8 mouse cellular contexts compared by ENCODE assay signal in the genomic region with DNA sequence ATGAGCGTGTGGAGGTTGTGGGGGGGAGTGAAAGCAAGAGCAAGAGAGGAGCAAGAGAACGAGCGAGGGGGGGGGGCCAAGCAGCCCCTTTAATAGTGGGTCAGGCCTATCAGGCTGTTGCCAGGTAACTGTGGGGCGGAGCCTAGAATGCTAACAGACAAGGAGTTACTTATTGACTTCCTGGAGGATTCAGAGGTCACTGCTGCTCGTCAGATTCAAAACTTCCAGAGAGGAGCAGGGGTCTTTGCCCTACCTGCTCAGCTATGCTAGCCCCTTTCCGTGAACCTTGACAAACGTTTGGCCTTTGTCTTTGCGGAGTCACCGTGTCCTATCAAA. TPM values are rescaled to one million over a fixed set of nuclear protein-coding genes. Genes with fewer than 3 reads are reported as not detected.
DNase-seq lines count a peak whose midpoint lies in the region; ATAC-seq and TF ChIP-seq lines count a peak whose summit lies in the region.

No protein-coding gene starts in this region.

- TF ChIP-seq CTCF in lung, embryonic 14.5 days (IDR thresholded peaks at IDR 0.05; ENCODE audit: low read depth): no peak

- peak overlapping the region; percentile 54 for H3K4me2 ChIP-seq in lung, embryonic 14.5 days

- DNase-seq in adrenal gland, adult 2 months: peak; percentile 30
- DNase-seq in adrenal gland, adult (ENCODE audit: inconsistent age in 2 of 2, low spot score in 1 of 2): no peak
- peak; percentile 95 for DNase-seq in adipocyte (ENCODE audit: low spot score)
- DNase-seq in kidney, adult 9 months: peak; percentile 85
- DNase-seq in lung, embryonic 14.5 days: peak; percentile 68
- peak; percentile 89 for DNase-seq in yolk sac, embryonic 10.5 days (ENCODE audit: low spot score)
- no peak for DNase-seq in spleen, postnatal 14 days (ENCODE audit: low spot score in 2 of 2)

- 9% methylated on average over 9 of the region's 9 CpGs for WGBS in lung, embryonic 14.5 days

- H3K9ac ChIP-seq in lung, embryonic 14.5 days: no peak overlapping the region

- H3K4me3 ChIP-seq in lung, embryonic 14.5 days (ENCODE audit: low read depth, low read length): no peak overlapping the region

- peaks cover 3% of the 10 kb centered on the region; the same call in 1 of the 2 replicates for H3K4me1 ChIP-seq in lung, embryonic 14.5 days (ENCODE audit: insufficient read depth)

- H3K9me3 ChIP-seq in lung, embryonic 14.5 days (ENCODE audit: low read depth, low read length): no peaks in the 10 kb centered on the region

- ATAC-seq in lung, embryonic 14.5 days (ENCODE audit: insufficient read depth): peak; percentile 76
- ATAC-seq in inflammation-experienced regulatory T-cells, adult 6 months: no peak

- peak overlapping the region; percentile 60 for H3K27ac ChIP-seq in lung, embryonic 14.5 days (ENCODE audit: low read depth)

- H3K36me3 ChIP-seq in lung, embryonic 14.5 days (ENCODE audit: insufficient read depth): no peaks in the 10 kb centered on the region

- H3K27me3 ChIP-seq in lung, embryonic 14.5 days (ENCODE audit: insufficient read depth, low read length): no peaks in the 10 kb centered on the region

RNA-seq across cellular contexts. Expression of gene Cpm, which starts 34.5 kb away (rescaled TPM):
- 10 to 100 TPM; 21.4 to 29.3 TPM for total RNA-seq in adrenal gland, adult 2 months (2021)
- polyA plus RNA-seq in adrenal gland, adult 2 months (2012; rRNA removed): 14.6 and 19.2 TPM in 2 replicates
- polyA plus RNA-seq in lung, embryonic 14.5 days (2014; fragmentation: Nextera tagmentation; extraction: Ambion mirVana): 23.5 and 25.3 TPM in 2 replicates
- 10 to 100 TPM; 14.5 to 29.9 (median 27.1) TPM for polyA plus RNA-seq in inflammation-experienced regulatory T-cells, adult 6 months (2017; shearing (Covaris generic))

RNA-seq across cellular contexts. Expression of gene Mdm2, which starts 46.7 kb away (rescaled TPM):
- 10 to 100 TPM; 47.0 to 55.4 TPM for total RNA-seq in adrenal gland, adult 2 months (2021)
- polyA plus RNA-seq in adrenal gland, adult 2 months (2012; rRNA removed): 145 and 155 TPM in 2 replicates
- polyA plus RNA-seq in lung, embryonic 14.5 days (2014; fragmentation: Nextera tagmentation; extraction: Ambion mirVana): 49.1 and 50.5 TPM in 2 replicates
- polyA plus RNA-seq in inflammation-experienced regulatory T-cells, adult 6 months (2017; shearing (Covaris generic)): 10 to 100 TPM; 42.1 to 88.6 (median 50.8) TPM

Comparison
In these comparisons a context has a peak if more than half of its experiments do, and no peak if none do; other contexts are left out.
1. DNase-seq: peak in adrenal gland, adult 2 months (single experiment), adipocyte (single experiment), kidney, adult 9 months (single experiment), lung, embryonic 14.5 days (single experiment) and yolk sac, embryonic 10.5 days (single experiment); none in adrenal gland, adult (0 of 2) and spleen, postnatal 14 days (0 of 2).